Mouse (Mus musculus) 3134 (cell line): ENCODE measurements around the gene Plekha5.

ENCODE experiments used
- DNase-seq: peaks from one replicate; pipeline ENCODE4 v3.0.0-alpha.2; 2011; ENCODE audit warnings: low spot score; ENCODE audit not compliant: insufficient read length; ENCODE audit errors: extremely low read depth

Plekha5 gene

GRCm38 (mm10) chr6:140423846-140424200 lies at the start of gene Plekha5:
Plekha5 (plus strand) TSS chr6:140424054.
- DNase-seq = peak; percentile 74

GRCm38 (mm10) chr6:140375671-140376070 lies 48.2 kb upstream of the Plekha5 start:
- no peak for DNase-seq

- no peak for DNase-seq
These were observed 43.3 kb upstream of the Plekha5 start for GRCm38 (mm10) chr6:140380588-140380987.

GRCm38 (mm10) chr6:140381162-140381561 lies 42.7 kb upstream of the Plekha5 start:
- no peak for DNase-seq

- DNase-seq = no peak
These were observed 40.1 kb upstream of the Plekha5 start for GRCm38 (mm10) chr6:140383580-140384400.

GRCm38 (mm10) chr6:140396687-140397086 lies 27.2 kb upstream of the Plekha5 start:
- no peak for DNase-seq

- no peak for DNase-seq
These were observed 21.0 kb upstream of the Plekha5 start for GRCm38 (mm10) chr6:140402766-140403310.

GRCm38 (mm10) chr6:140411996-140412395 lies 11.9 kb upstream of the Plekha5 start:
- no peak for DNase-seq

- DNase-seq = no peak
These were observed 611 bp upstream of the Plekha5 start for GRCm38 (mm10) chr6:140423041-140423845.

- DNase-seq = peak; percentile 78
These were observed 542 bp downstream of the Plekha5 start for GRCm38 (mm10) chr6:140424201-140424990.

GRCm38 (mm10) chr6:140424991-140425361 lies 1.1 kb downstream of the Plekha5 start:
- no peak for DNase-seq

GRCm38 (mm10) chr6:140429236-140429635 lies 5.4 kb downstream of the Plekha5 start:
- no peak for DNase-seq

- no peak for DNase-seq
These were observed 8.5 kb downstream of the Plekha5 start for GRCm38 (mm10) chr6:140432363-140432762.

- DNase-seq = no peak
These were observed 19.5 kb downstream of the Plekha5 start for GRCm38 (mm10) chr6:140443374-140443773.

GRCm38 (mm10) chr6:140444147-140444546 lies 20.3 kb downstream of the Plekha5 start:
- DNase-seq = no peak

GRCm38 (mm10) chr6:140444855-140445465 lies 21.1 kb downstream of the Plekha5 start:
- no peak for DNase-seq

- no peak for DNase-seq
These were observed 24.3 kb downstream of the Plekha5 start for GRCm38 (mm10) chr6:140448010-140448739.

GRCm38 (mm10) chr6:140450693-140451092 lies 26.8 kb downstream of the Plekha5 start:
- DNase-seq = no peak

- no peak for DNase-seq
These were observed 28.9 kb downstream of the Plekha5 start for GRCm38 (mm10) chr6:140452736-140453135.

GRCm38 (mm10) chr6:140453454-140453853 lies 29.6 kb downstream of the Plekha5 start:
- no peak for DNase-seq
